23 mouse cellular contexts compared by ENCODE assay signal in the genomic region with DNA sequence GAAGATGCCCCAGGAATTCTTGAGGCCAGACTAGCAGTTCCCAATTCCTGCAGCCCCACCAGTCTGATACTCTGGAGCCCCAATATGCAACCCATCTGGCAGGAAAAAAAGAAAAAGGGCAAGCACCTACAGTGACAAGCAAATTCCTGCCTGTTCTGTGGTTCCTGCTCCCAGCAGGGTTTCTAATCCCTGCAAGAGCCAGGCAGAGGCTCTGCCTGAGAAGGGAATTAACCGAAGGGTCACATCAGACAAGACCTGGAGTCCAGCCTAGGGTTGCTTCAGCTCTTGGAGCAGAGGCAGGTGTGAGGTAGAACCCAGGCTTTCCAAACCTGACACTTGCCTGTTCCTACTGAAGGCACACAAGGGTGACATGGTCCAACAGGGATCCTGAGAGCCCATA. TPM values are rescaled to one million over a fixed set of nuclear protein-coding genes. Genes with fewer than 3 reads are reported as not detected.
DNase-seq lines count a peak whose midpoint lies in the region; ATAC-seq and TF ChIP-seq lines count a peak whose summit lies in the region.
"Had no signal": no experiment of that assay in that cellular context is flagged by ENCODE, and none has a peak within 500 bp of the region (broad histone marks: within the 10 kb centered on the region; RNA-seq: fewer than 3 reads in every experiment).

No protein-coding gene starts in this region.

- H3K36me3 ChIP-seq in forebrain, embryonic 12.5 days (replicated peaks): no peaks in the 10 kb centered on the region
- H3K36me3 ChIP-seq in forebrain, postnatal 0 days (ENCODE audit: insufficient read depth): no peaks in the 10 kb centered on the region
- no peaks in the 10 kb centered on the region for H3K36me3 ChIP-seq in intestine, embryonic 14.5 days (ENCODE audit: control insufficient read depth, insufficient read depth, low read length)
- no peaks in the 10 kb centered on the region for H3K36me3 ChIP-seq in intestine, embryonic 16.5 days (ENCODE audit: control insufficient read depth, insufficient read depth, low read length)
- no peaks in the 10 kb centered on the region for H3K36me3 ChIP-seq in midbrain, embryonic 13.5 days
- no peaks in the 10 kb centered on the region for H3K36me3 ChIP-seq in midbrain, postnatal 0 days (ENCODE audit: insufficient read depth, low read length)
- no peaks in the 10 kb centered on the region for H3K36me3 ChIP-seq in limb, embryonic 12.5 days
- H3K36me3 ChIP-seq: liver, embryonic 12.5 days had no signal

- H3K4me2 ChIP-seq in forebrain, embryonic 12.5 days: 0 out of 2 replicates have a peak overlapping the region, but pooled peaks have one; percentile 50
- H3K4me2 ChIP-seq in forebrain, postnatal 0 days (ENCODE audit: low read depth): no peak overlapping the region
- H3K4me2 ChIP-seq in intestine, embryonic 14.5 days (ENCODE audit: low read length): no peak overlapping the region
- H3K4me2 ChIP-seq in intestine, embryonic 16.5 days (ENCODE audit: low read depth, low read length): no peak overlapping the region
- H3K4me2 ChIP-seq in midbrain, embryonic 13.5 days (replicated peaks): peak overlapping the region; percentile 51; the same call in 1 of the 2 replicates
- no peak overlapping the region for H3K4me2 ChIP-seq in midbrain, postnatal 0 days (ENCODE audit: low read depth, low read length, poor library complexity, severe bottlenecking)
- H3K4me2 ChIP-seq in limb, embryonic 12.5 days: peak overlapping the region; percentile 41; the same call in 1 of the 2 replicates

- peaks cover 6% of the 10 kb centered on the region; the same call in 1 of the 2 replicates for H3K27me3 ChIP-seq in forebrain, embryonic 12.5 days
- H3K27me3 ChIP-seq in forebrain, postnatal 0 days (ENCODE audit: insufficient read depth, low read length): no peaks in the 10 kb centered on the region
- H3K27me3 ChIP-seq in intestine, embryonic 14.5 days (replicated peaks; ENCODE audit: control insufficient read depth, insufficient read depth, low read length): no peaks in the 10 kb centered on the region
- H3K27me3 ChIP-seq in intestine, embryonic 16.5 days (replicated peaks; ENCODE audit: control insufficient read depth, insufficient read depth, low read length): no peaks in the 10 kb centered on the region
- H3K27me3 ChIP-seq in midbrain, embryonic 13.5 days: no peaks in the 10 kb centered on the region
- no peaks in the 10 kb centered on the region for H3K27me3 ChIP-seq in midbrain, postnatal 0 days (ENCODE audit: insufficient read depth, low read length)
- H3K27me3 ChIP-seq in limb, embryonic 12.5 days: no peaks in the 10 kb centered on the region

- peaks cover 27% of the 10 kb centered on the region for H3K4me1 ChIP-seq in forebrain, embryonic 12.5 days
- peaks cover 7% of the 10 kb centered on the region; the same call in 1 of the 2 replicates for H3K4me1 ChIP-seq in forebrain, postnatal 0 days (ENCODE audit: insufficient read depth)
- H3K4me1 ChIP-seq in intestine, embryonic 14.5 days (replicated peaks; ENCODE audit: control insufficient read depth, insufficient read depth, low read length): peaks cover 11% of the 10 kb centered on the region
- no peaks in the 10 kb centered on the region for H3K4me1 ChIP-seq in intestine, embryonic 16.5 days (ENCODE audit: control insufficient read depth, insufficient read depth, low read length)
- peaks cover 19% of the 10 kb centered on the region for H3K4me1 ChIP-seq in midbrain, embryonic 13.5 days (replicated peaks)
- H3K4me1 ChIP-seq in midbrain, postnatal 0 days (ENCODE audit: insufficient read depth, low read length): no peaks in the 10 kb centered on the region
- peaks cover 55% of the 10 kb centered on the region for H3K4me1 ChIP-seq in limb, embryonic 12.5 days (replicated peaks)
- H3K4me1 ChIP-seq: liver, embryonic 12.5 days; megakaryocyte, embryonic 14.5 days had no signal

- H3K9ac ChIP-seq in forebrain, embryonic 12.5 days: no peak overlapping the region
- H3K9ac ChIP-seq in forebrain, postnatal 0 days: no peak overlapping the region
- no peak overlapping the region for H3K9ac ChIP-seq in intestine, embryonic 14.5 days (ENCODE audit: low read length)
- no peak overlapping the region for H3K9ac ChIP-seq in intestine, embryonic 16.5 days (ENCODE audit: low read depth, low read length)
- no peak overlapping the region for H3K9ac ChIP-seq in midbrain, embryonic 13.5 days (replicated peaks)
- no peak overlapping the region for H3K9ac ChIP-seq in midbrain, postnatal 0 days (replicated peaks; ENCODE audit: low read length, poor library complexity, severe bottlenecking)
- H3K9ac ChIP-seq in limb, embryonic 12.5 days (replicated peaks): no peak overlapping the region
- H3K9ac ChIP-seq: liver, embryonic 12.5 days had no signal

- no peak for ATAC-seq in forebrain, embryonic 12.5 days (ENCODE audit: low FRiP score)
- ATAC-seq in forebrain, postnatal 0 days: no peak
- no peak for ATAC-seq in intestine, embryonic 14.5 days (replicated peaks; ENCODE audit: low FRiP score, low TSS enrichment, low read depth)
- ATAC-seq in intestine, embryonic 16.5 days: no peak
- ATAC-seq in midbrain, embryonic 13.5 days: no peak
- ATAC-seq in midbrain, postnatal 0 days (ENCODE audit: low FRiP score): no peak
- ATAC-seq in limb, embryonic 12.5 days (ENCODE audit: insufficient number of reproducible peaks, insufficient read depth, low FRiP score, low TSS enrichment, low read depth): no peak
- ATAC-seq: liver, embryonic 12.5 days had no signal

- H3K27ac ChIP-seq in forebrain, embryonic 12.5 days: no peak overlapping the region
- no peak overlapping the region for H3K27ac ChIP-seq in forebrain, postnatal 0 days (ENCODE audit: low read depth, low read length)
- peak overlapping the region; percentile 47; the same call in 1 of the 2 replicates for H3K27ac ChIP-seq in intestine, embryonic 14.5 days (ENCODE audit: low read depth)
- H3K27ac ChIP-seq in intestine, embryonic 16.5 days (ENCODE audit: low read length): no peak overlapping the region
- no peak overlapping the region for H3K27ac ChIP-seq in midbrain, embryonic 13.5 days
- H3K27ac ChIP-seq in midbrain, postnatal 0 days (ENCODE audit: low read depth, low read length): no peak overlapping the region
- H3K27ac ChIP-seq in limb, embryonic 12.5 days: peak overlapping the region; percentile 83
- H3K27ac ChIP-seq: liver, embryonic 12.5 days had no signal

- no peak for DNase-seq in forebrain, postnatal 0 days
- no peak for DNase-seq in intestine, embryonic 14.5 days (ENCODE audit: low spot score)
- DNase-seq in midbrain, postnatal 0 days (ENCODE audit: low spot score): no peak
- DNase-seq in ovary, postnatal 36 days (ENCODE audit: low spot score): no peak
- DNase-seq: adrenal gland, adult 2 months; cerebellum, adult 9-11 months; gastrocnemius, adult 2 months; heart, postnatal 36 days; kidney, adult 11 months; thymus, adult 2 months had no signal

- H3K4me3 ChIP-seq in forebrain, embryonic 12.5 days (replicated peaks): no peak overlapping the region
- no peak overlapping the region for H3K4me3 ChIP-seq in forebrain, postnatal 0 days (ENCODE audit: low read depth, low read length)
- no peak overlapping the region for H3K4me3 ChIP-seq in intestine, embryonic 14.5 days (ENCODE audit: low read depth, low read length)
- no peak overlapping the region for H3K4me3 ChIP-seq in intestine, embryonic 16.5 days (ENCODE audit: low read length)
- H3K4me3 ChIP-seq in midbrain, embryonic 13.5 days (replicated peaks): no peak overlapping the region
- H3K4me3 ChIP-seq in midbrain, postnatal 0 days (ENCODE audit: low read depth, low read length): no peak overlapping the region
- H3K4me3 ChIP-seq in limb, embryonic 12.5 days (replicated peaks): no peak overlapping the region
- H3K4me3 ChIP-seq: liver, embryonic 12.5 days; megakaryocyte, embryonic 14.5 days had no signal

- 36% methylated on average over 1 of the region's 1 CpGs for WGBS in forebrain, embryonic 12.5 days
- 37% methylated on average over 1 of the region's 1 CpGs for WGBS in forebrain, postnatal 0 days
- 54% methylated on average over 1 of the region's 1 CpGs for WGBS in intestine, embryonic 14.5 days
- WGBS in intestine, embryonic 16.5 days: 65% methylated on average over 1 of the region's 1 CpGs
- WGBS in midbrain, embryonic 13.5 days: 35% methylated on average over 1 of the region's 1 CpGs
- WGBS in midbrain, postnatal 0 days: 36% methylated on average over 1 of the region's 1 CpGs
- 38% methylated on average over 1 of the region's 1 CpGs for WGBS in limb, embryonic 12.5 days

- no peaks in the 10 kb centered on the region for H3K9me3 ChIP-seq in forebrain, embryonic 12.5 days
- H3K9me3 ChIP-seq in forebrain, postnatal 0 days (ENCODE audit: low read length): no peaks in the 10 kb centered on the region
- no peaks in the 10 kb centered on the region for H3K9me3 ChIP-seq in intestine, embryonic 14.5 days (ENCODE audit: control insufficient read depth, low read length)
- no peaks in the 10 kb centered on the region for H3K9me3 ChIP-seq in intestine, embryonic 16.5 days (ENCODE audit: control insufficient read depth, low read length)
- H3K9me3 ChIP-seq in midbrain, embryonic 13.5 days: no peaks in the 10 kb centered on the region
- no peaks in the 10 kb centered on the region for H3K9me3 ChIP-seq in midbrain, postnatal 0 days (ENCODE audit: low read length)
- no peaks in the 10 kb centered on the region for H3K9me3 ChIP-seq in limb, embryonic 12.5 days
- H3K9me3 ChIP-seq: liver, embryonic 12.5 days had no signal

- TF ChIP-seq CTCF in forebrain, postnatal 0 days (IDR thresholded peaks at IDR 0.05; ENCODE audit: low read depth): no peak
- TF ChIP-seq CTCF in midbrain, postnatal 0 days (IDR thresholded peaks at IDR 0.05): no peak

RNA-seq across cellular contexts. Expression of gene Kank4, which starts 26.6 kb away (rescaled TPM):
- polyA plus RNA-seq in forebrain, embryonic 12.5 days (2016; fragmentation: Nextera tagmentation; extraction: Ambion mirVana): 0.60 and 0.82 TPM in 2 replicates
- total RNA-seq in forebrain, postnatal 0 days (2014; rRNA removed): 1.5 and 1.9 TPM in 2 replicates
- 0.17 and 0.20 TPM in 2 replicates for polyA plus RNA-seq in forebrain, postnatal 0 days (2015; fragmentation: Nextera tagmentation; extraction: Ambion mirVana)
- polyA plus RNA-seq in intestine, embryonic 14.5 days (2014; fragmentation: Nextera tagmentation; extraction: Ambion mirVana): 2.9 and 3.3 TPM in 2 replicates
- polyA plus RNA-seq in intestine, embryonic 16.5 days (2015; fragmentation: Nextera tagmentation; extraction: Ambion mirVana): 0.89 TPM in 2 replicates
- 0.19 TPM in 2 replicates for polyA plus RNA-seq in midbrain, embryonic 13.5 days (2015; fragmentation: Nextera tagmentation; extraction: Ambion mirVana)
- 4.2 and 4.4 TPM in 2 replicates for total RNA-seq in midbrain, postnatal 0 days (2014; rRNA removed)
- 0.32 and 0.49 TPM in 2 replicates for polyA plus RNA-seq in midbrain, postnatal 0 days (2015; fragmentation: Nextera tagmentation; extraction: Ambion mirVana)
- polyA plus RNA-seq in limb, embryonic 12.5 days (2016; fragmentation: Nextera tagmentation; extraction: Ambion mirVana): 2.0 and 2.3 TPM in 2 replicates
- total RNA-seq: MEL; neutrophil, adult 5-6 weeks had no signal

RNA-seq across cellular contexts. Expression of gene I0C0044D17Rik, which starts 32.9 kb away (rescaled TPM):
- not detected in 2 replicates for polyA plus RNA-seq in forebrain, embryonic 12.5 days (2016; fragmentation: Nextera tagmentation; extraction: Ambion mirVana)
- total RNA-seq in forebrain, postnatal 0 days (2014; rRNA removed): not detected in 2 replicates
- polyA plus RNA-seq in forebrain, postnatal 0 days (2015; fragmentation: Nextera tagmentation; extraction: Ambion mirVana): not detected in 2 replicates
- polyA plus RNA-seq in intestine, embryonic 14.5 days (2014; fragmentation: Nextera tagmentation; extraction: Ambion mirVana): not detected in 2 replicates
- polyA plus RNA-seq in intestine, embryonic 16.5 days (2015; fragmentation: Nextera tagmentation; extraction: Ambion mirVana): not detected in 2 replicates
- polyA plus RNA-seq in midbrain, embryonic 13.5 days (2015; fragmentation: Nextera tagmentation; extraction: Ambion mirVana): not detected in 2 replicates
- total RNA-seq in midbrain, postnatal 0 days (2014; rRNA removed): not detected in 2 replicates
- not detected in 2 replicates for polyA plus RNA-seq in midbrain, postnatal 0 days (2015; fragmentation: Nextera tagmentation; extraction: Ambion mirVana)
- not detected in 2 replicates for polyA plus RNA-seq in limb, embryonic 12.5 days (2016; fragmentation: Nextera tagmentation; extraction: Ambion mirVana)
- total RNA-seq: adrenal gland, adult 2 months; gastrocnemius, adult 2 months; heart, adult 18-20 months; heart, postnatal 36 days; layer of hippocampus, postnatal 10 days; MEL; neutrophil, adult 5-6 weeks had no signal
- polyA plus RNA-seq: adrenal gland, adult 2 months; liver, embryonic 12.5 days; lung, embryonic 16.5 days; small intestine, adult 2 months; thymus, adult 2 months; urinary bladder, adult 2 months had no signal

Comparison
In these comparisons a context has a peak if more than half of its experiments do, and no peak if none do; other contexts are left out.
1. H3K27ac ChIP-seq: peak in intestine, embryonic 14.5 days (single experiment) and limb, embryonic 12.5 days (single experiment); none in forebrain, embryonic 12.5 days (single experiment), forebrain, postnatal 0 days (single experiment), intestine, embryonic 16.5 days (single experiment), midbrain, embryonic 13.5 days (single experiment) and midbrain, postnatal 0 days (single experiment).
2. H3K4me2 ChIP-seq: peak in forebrain, embryonic 12.5 days (single experiment), midbrain, embryonic 13.5 days (single experiment) and limb, embryonic 12.5 days (single experiment); none in forebrain, postnatal 0 days (single experiment), intestine, embryonic 14.5 days (single experiment), intestine, embryonic 16.5 days (single experiment) and midbrain, postnatal 0 days (single experiment).